Mouse (Mus musculus) urinary bladder, postnatal 0 days (tissue): ENCODE measurements around the gene Smok3a. TPM values are rescaled to one million over a fixed set of nuclear protein-coding genes. Genes with fewer than 3 reads are reported as not detected.

ENCODE experiments used
- polyA plus RNA-seq: library from polyadenylated mRNA; unstranded; fragments of >200 nt; fragmentation: Nextera tagmentation; extraction: Ambion mirVana; gene quantifications from 2 replicates; pipeline ENCODE4 v1.2.1, GENCODE M21; 2015

Smok3a gene
- not detected in 2 replicates for polyA plus RNA-seq

GRCm38 (mm10) chr5:138020961-138021479 is at the start of gene Smok3a, which contains the start of gene Smok3b:
TSS of gene Smok3a (plus strand) at chr5:138021261.
TSS of gene Smok3b (plus strand) at chr5:138021429.

GRCm38 (mm10) chr5:137981300-137981699 is 39.8 kb upstream of the Smok3a start, which contains the start of gene Azgp1:
TSS of gene Azgp1 (plus strand) at chr5:137981520.

GRCm38 (mm10) chr5:138052894-138053293 is 31.8 kb downstream of the Smok3a start, which contains the start of gene Smok3c:
TSS of gene Smok3c (plus strand) at chr5:138053194.

Other genes with a start within 250 kb of the Smok3a start
- gene Ppp1r35, start 242.4 kb upstream of the Smok3a start, polyA plus RNA-seq = 12.5 and 12.7 TPM in 2 replicates
- 5.8 and 6.8 TPM in 2 replicates for gene Mepce, start 233.6 kb upstream of the Smok3a start, polyA plus RNA-seq
- gene Zcwpw1, start 233.5 kb upstream of the Smok3a start, polyA plus RNA-seq = 4.1 and 4.9 TPM in 2 replicates
- gene Pilra, start 185.0 kb upstream of the Smok3a start, polyA plus RNA-seq = 84.3 and 85.3 TPM in 2 replicates
- gene Pilrb1, start 163.2 kb upstream of the Smok3a start, polyA plus RNA-seq = 0.79 and 4.1 TPM in 2 replicates
- 0.71 and 3.5 TPM in 2 replicates for gene Pilrb2, start 149.4 kb upstream of the Smok3a start, polyA plus RNA-seq
- 0.24 and 0.42 TPM in 2 replicates for gene Cyp3a13, start 99.6 kb upstream of the Smok3a start, polyA plus RNA-seq
- 0.33 and 0.45 TPM in 2 replicates for gene Gjc3, start 58.2 kb upstream of the Smok3a start, polyA plus RNA-seq
- 0.28 and 0.48 TPM in 2 replicates for gene Azgp1, start 39.7 kb upstream of the Smok3a start, polyA plus RNA-seq
- not detected in 2 replicates for gene Smok3b, start 168 bp downstream of the Smok3a start, polyA plus RNA-seq
- gene Smok3c, start 31.9 kb downstream of the Smok3a start, polyA plus RNA-seq = not detected in 2 replicates
- 5.8 and 7.2 TPM in 2 replicates for gene Zkscan1, start 63.8 kb downstream of the Smok3a start, polyA plus RNA-seq
- 23.5 and 26.3 TPM in 2 replicates for gene Zscan21, start 95.6 kb downstream of the Smok3a start, polyA plus RNA-seq
- gene Zfp113, start 134.5 kb downstream of the Smok3a start, polyA plus RNA-seq = 6.8 and 7.5 TPM in 2 replicates
- gene Cops6, start 139.8 kb downstream of the Smok3a start, polyA plus RNA-seq = 224 and 240 TPM in 2 replicates
- 9.8 and 10.3 TPM in 2 replicates for gene Ap4m1, start 150.7 kb downstream of the Smok3a start, polyA plus RNA-seq
- 38.7 and 44.9 TPM in 2 replicates for gene Mcm7, start 151.2 kb downstream of the Smok3a start, polyA plus RNA-seq
- 33.7 and 34.9 TPM in 2 replicates for gene Taf6, start 166.2 kb downstream of the Smok3a start, polyA plus RNA-seq
- 21.2 and 22.7 TPM in 2 replicates for gene Cnpy4, start 166.2 kb downstream of the Smok3a start, polyA plus RNA-seq
- 8.4 and 9.6 TPM in 2 replicates for gene Mblac1, start 173.1 kb downstream of the Smok3a start, polyA plus RNA-seq
- gene Nxpe5, start 204.6 kb downstream of the Smok3a start, polyA plus RNA-seq = 0.42 and 0.51 TPM in 2 replicates
- gene Lamtor4, start 234.2 kb downstream of the Smok3a start, polyA plus RNA-seq = 71.9 and 85.1 TPM in 2 replicates
- 2.6 and 2.7 TPM in 2 replicates for gene BC037034, start 242.8 kb downstream of the Smok3a start, polyA plus RNA-seq